8 mouse cellular contexts compared by ENCODE assay signal in genomic region chr7:143748041-143748868, GRCm38 (mm10). TPM values are rescaled to one million over a fixed set of nuclear protein-coding genes. Genes with fewer than 3 reads are reported as not detected.
DNase-seq lines count a peak whose midpoint lies in the region; ATAC-seq and TF ChIP-seq lines count a peak whose summit lies in the region.

No protein-coding gene starts in this region.

- DNase-seq in brain, embryonic 14.5 days (ENCODE audit: low read depth): peak; percentile 98
- peak; percentile 87 for DNase-seq in forebrain, embryonic 10.5 days (ENCODE audit: extremely low spot score, low spot score)
- DNase-seq in kidney, postnatal 14 days: peak; percentile 91
- peak; percentile 81 for DNase-seq in telencephalon, adult 2 months (ENCODE audit: low read depth, low spot score)

- H3K4me3 ChIP-seq in C2C12 (ENCODE audit: insufficient read depth, poor library complexity, severe bottlenecking): no peak overlapping the region
- H3K4me3 ChIP-seq in forebrain, embryonic 10.5 days: peak overlapping the region; percentile 37
- H3K4me3 ChIP-seq in heart, embryonic 15.5 days: peak overlapping the region; percentile 28
- no peak overlapping the region for H3K4me3 ChIP-seq in liver, embryonic 12.5 days
- peak overlapping the region; percentile 20; the same call in 1 of the 2 replicates for H3K4me3 ChIP-seq in neural tube, embryonic 13.5 days

- no peaks in the 10 kb centered on the region for H3K36me3 ChIP-seq in C2C12 (ENCODE audit: control insufficient read depth, insufficient read depth)
- no peaks in the 10 kb centered on the region for H3K36me3 ChIP-seq in forebrain, embryonic 10.5 days (replicated peaks)
- H3K36me3 ChIP-seq in heart, embryonic 15.5 days: no peaks in the 10 kb centered on the region
- H3K36me3 ChIP-seq in liver, embryonic 12.5 days: no peaks in the 10 kb centered on the region
- H3K36me3 ChIP-seq in neural tube, embryonic 13.5 days: no peaks in the 10 kb centered on the region

- H3K27ac ChIP-seq in forebrain, embryonic 10.5 days: peak overlapping the region; percentile 62; the same call in 1 of the 2 replicates
- 0 out of 2 replicates have a peak overlapping the region, but pooled peaks have one; percentile 34 for H3K27ac ChIP-seq in heart, embryonic 15.5 days
- H3K27ac ChIP-seq in liver, embryonic 12.5 days: no peak overlapping the region
- H3K27ac ChIP-seq in neural tube, embryonic 13.5 days (replicated peaks): peak overlapping the region; percentile 72

- 4% methylated on average over 16 of the region's 16 CpGs for WGBS in forebrain, embryonic 10.5 days
- WGBS in heart, embryonic 15.5 days: 3% methylated on average over 16 of the region's 16 CpGs
- WGBS in liver, embryonic 12.5 days (ENCODE audit: insufficient replicate concordance): 6% methylated on average over 16 of the region's 16 CpGs
- WGBS in neural tube, embryonic 13.5 days: 2% methylated on average over 16 of the region's 16 CpGs

- TF ChIP-seq POLR2A in brain, embryonic 14.5 days (IDR thresholded peaks at IDR 0.05; ENCODE audit: borderline replicate concordance, extremely low read depth, insufficient read depth, insufficient read length, poor library complexity, severe bottlenecking): no peak

- no peaks in the 10 kb centered on the region for H3K9me3 ChIP-seq in forebrain, embryonic 10.5 days
- H3K9me3 ChIP-seq in heart, embryonic 15.5 days (replicated peaks): no peaks in the 10 kb centered on the region
- no peaks in the 10 kb centered on the region for H3K9me3 ChIP-seq in liver, embryonic 12.5 days (replicated peaks)
- no peaks in the 10 kb centered on the region for H3K9me3 ChIP-seq in neural tube, embryonic 13.5 days

- H3K4me2 ChIP-seq in heart, embryonic 15.5 days: peak overlapping the region; percentile 61
- peak overlapping the region; percentile 24 for H3K4me2 ChIP-seq in liver, embryonic 12.5 days
- H3K4me2 ChIP-seq in neural tube, embryonic 13.5 days: peak overlapping the region; percentile 49

- H3ac ChIP-seq in C2C12 (ENCODE audit: control insufficient read depth, insufficient read length, low read depth): peak overlapping the region; percentile 24

- no peak overlapping the region for H3K9ac ChIP-seq in heart, embryonic 15.5 days
- no peak overlapping the region for H3K9ac ChIP-seq in liver, embryonic 12.5 days
- peak overlapping the region; percentile 52; the same call in 1 of the 2 replicates for H3K9ac ChIP-seq in neural tube, embryonic 13.5 days

- no peaks in the 10 kb centered on the region for H3K79me2 ChIP-seq in C2C12 (ENCODE audit: control insufficient read depth, insufficient read depth)

- peak; percentile 91 for TF ChIP-seq CTCF in C2C12 (IDR thresholded peaks at IDR 0.05; ENCODE audit: control insufficient read depth, insufficient read depth, insufficient read length)
- TF ChIP-seq CTCF in brain, embryonic 14.5 days (IDR thresholded peaks at IDR 0.05; ENCODE audit: borderline replicate concordance, extremely low read depth, insufficient read depth, insufficient read length): peak; percentile 96

- ATAC-seq in heart, embryonic 15.5 days (replicated peaks; ENCODE audit: insufficient number of reproducible peaks, insufficient read depth, low FRiP score, low read depth): peak; percentile 81
- ATAC-seq in liver, embryonic 12.5 days: 0 out of 2 replicates have a peak, but pooled peaks have one; percentile 27
- ATAC-seq in neural tube, embryonic 13.5 days (ENCODE audit: low read depth): peak; percentile 88

- H3K27me3 ChIP-seq in C2C12 (ENCODE audit: control insufficient read depth, insufficient read depth, insufficient read length): peaks cover 3% of the 10 kb centered on the region
- H3K27me3 ChIP-seq in forebrain, embryonic 10.5 days (ENCODE audit: poor library complexity, severe bottlenecking): peaks cover 29% of the 10 kb centered on the region
- H3K27me3 ChIP-seq in heart, embryonic 15.5 days: peaks cover 14% of the 10 kb centered on the region; the same call in 1 of the 2 replicates
- H3K27me3 ChIP-seq in liver, embryonic 12.5 days (replicated peaks): peaks cover 25% of the 10 kb centered on the region
- H3K27me3 ChIP-seq in neural tube, embryonic 13.5 days: peaks cover 3% of the 10 kb centered on the region; the same call in 1 of the 2 replicates

- peaks cover 15% of the 10 kb centered on the region for H3K4me1 ChIP-seq in forebrain, embryonic 10.5 days
- peaks cover 15% of the 10 kb centered on the region for H3K4me1 ChIP-seq in heart, embryonic 15.5 days (replicated peaks)
- peaks cover 2% of the 10 kb centered on the region; the same call in 1 of the 2 replicates for H3K4me1 ChIP-seq in liver, embryonic 12.5 days
- peaks cover 17% of the 10 kb centered on the region for H3K4me1 ChIP-seq in neural tube, embryonic 13.5 days (replicated peaks)

- H3K79me3 ChIP-seq in C2C12 (ENCODE audit: low read depth): no peaks in the 10 kb centered on the region

TF ChIP-seq in C2C12, 6 proteins besides CTCF, POLR2A, EP300 and RAD21:
- no peak for TF ChIP-seq MYOG (IDR thresholded peaks at IDR 0.05; ENCODE audit: control insufficient read depth, extremely low read depth, insufficient read length)
- TF ChIP-seq USF1 (IDR thresholded peaks at IDR 0.05; ENCODE audit: low read depth): no peak
- TF ChIP-seq MYOD1 (IDR thresholded peaks at IDR 0.05; ENCODE audit: control insufficient read depth, insufficient read length, low read depth): no peak
- no peak for TF ChIP-seq CEBPB (IDR thresholded peaks at IDR 0.05; ENCODE audit: low read depth)
- TF ChIP-seq FOSL1 (IDR thresholded peaks at IDR 0.05; ENCODE audit: insufficient read depth, low read length, poor library complexity, severe bottlenecking): no peak
- no peak for TF ChIP-seq MAX (IDR thresholded peaks at IDR 0.05)

RNA-seq across cellular contexts. Expression of gene Osbpl5, which starts 8.5 kb away (rescaled TPM):
- 41.1 TPM for polyA plus RNA-seq in C2C12 (2012; fragmentation: generic; extraction: Trizol)
- 52.0 and 59.1 TPM in 2 replicates for polyA plus RNA-seq in brain, embryonic 14.5 days (2012; rRNA removed)
- polyA plus RNA-seq in forebrain, embryonic 10.5 days (2016; fragmentation: Nextera tagmentation; extraction: Ambion mirVana): 8.9 and 9.4 TPM in 2 replicates
- 31.2 and 39.7 TPM in 2 replicates for polyA plus RNA-seq in heart, embryonic 15.5 days (2015; fragmentation: Nextera tagmentation; extraction: Ambion mirVana)
- polyA plus RNA-seq in liver, embryonic 12.5 days (2016; fragmentation: Nextera tagmentation; extraction: Ambion mirVana): 4.7 and 4.8 TPM in 2 replicates
- 27.8 and 34.4 TPM in 2 replicates for polyA plus RNA-seq in neural tube, embryonic 13.5 days (2015; fragmentation: Nextera tagmentation; extraction: Ambion mirVana)

RNA-seq across cellular contexts. Expression of gene Mrgprg, which starts 18.5 kb away (rescaled TPM):
- not detected for polyA plus RNA-seq in C2C12 (2012; fragmentation: generic; extraction: Trizol)
- polyA plus RNA-seq in brain, embryonic 14.5 days (2012; rRNA removed): not detected in 2 replicates
- not detected in 2 replicates for polyA plus RNA-seq in forebrain, embryonic 10.5 days (2016; fragmentation: Nextera tagmentation; extraction: Ambion mirVana)
- polyA plus RNA-seq in heart, embryonic 15.5 days (2015; fragmentation: Nextera tagmentation; extraction: Ambion mirVana): not detected in 2 replicates
- polyA plus RNA-seq in liver, embryonic 12.5 days (2016; fragmentation: Nextera tagmentation; extraction: Ambion mirVana): not detected in 2 replicates
- polyA plus RNA-seq in neural tube, embryonic 13.5 days (2015; fragmentation: Nextera tagmentation; extraction: Ambion mirVana): not detected in 2 replicates

RNA-seq across cellular contexts. Expression of gene Mrgpre, which starts 36.0 kb away (rescaled TPM):
- 2.9 TPM for polyA plus RNA-seq in C2C12 (2012; fragmentation: generic; extraction: Trizol)
- polyA plus RNA-seq in brain, embryonic 14.5 days (2012; rRNA removed): 6.4 and 10.5 TPM in 2 replicates
- polyA plus RNA-seq in forebrain, embryonic 10.5 days (2016; fragmentation: Nextera tagmentation; extraction: Ambion mirVana): 1.4 and 1.5 TPM in 2 replicates
- 1.4 and 2.8 TPM in 2 replicates for polyA plus RNA-seq in heart, embryonic 15.5 days (2015; fragmentation: Nextera tagmentation; extraction: Ambion mirVana)
- polyA plus RNA-seq in liver, embryonic 12.5 days (2016; fragmentation: Nextera tagmentation; extraction: Ambion mirVana): 0.20 and 0.33 TPM in 2 replicates
- 4.6 and 5.1 TPM in 2 replicates for polyA plus RNA-seq in neural tube, embryonic 13.5 days (2015; fragmentation: Nextera tagmentation; extraction: Ambion mirVana)

Comparison
In these comparisons a context has a peak if more than half of its experiments do, and no peak if none do; other contexts are left out.
1. H3K4me3 ChIP-seq: peak in forebrain, embryonic 10.5 days (single experiment), heart, embryonic 15.5 days (single experiment) and neural tube, embryonic 13.5 days (single experiment); none in C2C12 (single experiment) and liver, embryonic 12.5 days (single experiment).
2. ATAC-seq: peak in every context shown above with its lines; median percentile 88 in neural tube, embryonic 13.5 days; 81 in heart, embryonic 15.5 days; 27 in liver, embryonic 12.5 days.
3. Peak in every context shown above with its lines, with median percentiles within 50 percentile points of each other: DNase-seq and H3K4me2 ChIP-seq.